Mouse (Mus musculus): ENCODE measurements around the gene Pdcd1lg2.

- TF ChIP-seq POLR2A (IDR thresholded peaks at IDR 0.05; ENCODE audit: extremely low read depth, insufficient read depth, low read length) (no peak), CTCF (IDR thresholded peaks at IDR 0.05; ENCODE audit: low read depth, low read length) (no peak)
These were observed 9.7 kb downstream of the Pdcd1lg2 start for GRCm38 (mm10) chr19:29420397-29420796.
